Mouse (Mus musculus) embryo, embryonic 11 days (tissue): Measurements from ENCODE around the gene Mif4gd.

Experiments
- DNase-seq: peaks from one replicate; pipeline ENCODE4 v3.0.0-alpha.2; 2015

Mif4gd gene

GRCm38 (mm10) chr11:115564064-115564809, 48.5 kb downstream of the Mif4gd start, which contains the start of gene Nup85:
Gene Nup85 (plus strand): TSS chr11:115564434.
- DNase-seq, result peak; percentile 97

- DNase-seq, result peak; percentile 43
These were observed 49.4 kb downstream of the Mif4gd start for GRCm38 (mm10) chr11:115563406-115563805.
